Mouse (Mus musculus) right cerebral cortex, adult 18-20 months (tissue): ENCODE results near the gene Psmd3.
A peak's percentile ranks its signal among the peaks of the same experiment; 100 is the strongest.
"Not testable (repeated sequence)": the region's sequence is repeated elsewhere in the genome, so short reads cannot be mapped to it uniquely, and the experiment has no call there.

Experiments used
- DNase-seq: peaks from one replicate; pipeline ENCODE4 v3.0.0; 2022; ENCODE audit warnings: mixed read lengths

Psmd3 gene

GRCm38 (mm10) chr11:98693746-98694145 lies 11.4 kb downstream of the Psmd3 start:
- DNase-seq: no peak

- DNase-seq: no peak
These were observed 11.9 kb downstream of the Psmd3 start for GRCm38 (mm10) chr11:98694301-98694700.

- DNase-seq: no peak
These were observed 13.1 kb downstream of the Psmd3 start for GRCm38 (mm10) chr11:98695408-98695807.

GRCm38 (mm10) chr11:98696454-98697216 lies 14.3 kb downstream of the Psmd3 start:
- DNase-seq: no peak

GRCm38 (mm10) chr11:98697225-98697624 lies 14.9 kb downstream of the Psmd3 start:
- DNase-seq: no peak

GRCm38 (mm10) chr11:98698849-98699640 lies 16.7 kb downstream of the Psmd3 start:
- no peak for DNase-seq

GRCm38 (mm10) chr11:98699911-98700310 lies 17.6 kb downstream of the Psmd3 start:
- peak; percentile 71 for DNase-seq

GRCm38 (mm10) chr11:98701213-98701670 lies 18.9 kb downstream of the Psmd3 start, which contains the start of gene Csf3:
Csf3 (plus strand) TSS chr11:98701263.
- DNase-seq: no peak

- DNase-seq: no peak
These were observed 20.0 kb downstream of the Psmd3 start for GRCm38 (mm10) chr11:98702323-98702722.

- no peak for DNase-seq
These were observed 22.7 kb downstream of the Psmd3 start for GRCm38 (mm10) chr11:98705021-98705420.

- DNase-seq: no peak
These were observed 25.3 kb downstream of the Psmd3 start for GRCm38 (mm10) chr11:98707401-98708281.

GRCm38 (mm10) chr11:98708282-98708956 lies 26.1 kb downstream of the Psmd3 start:
- DNase-seq: no peak

GRCm38 (mm10) chr11:98709001-98709741 lies 26.8 kb downstream of the Psmd3 start:
- peak; percentile 72 for DNase-seq

- peak; percentile 77 for DNase-seq
These were observed 28.2 kb downstream of the Psmd3 start for GRCm38 (mm10) chr11:98710416-98711045.

- DNase-seq: no peak
These were observed 28.7 kb downstream of the Psmd3 start for GRCm38 (mm10) chr11:98711046-98711434.

GRCm38 (mm10) chr11:98712009-98712408 lies 29.7 kb downstream of the Psmd3 start:
- not testable (repeated sequence) for DNase-seq

GRCm38 (mm10) chr11:98713703-98714102 lies 31.3 kb downstream of the Psmd3 start:
- no peak for DNase-seq

GRCm38 (mm10) chr11:98715946-98716345 lies 33.6 kb downstream of the Psmd3 start:
- DNase-seq: no peak

- DNase-seq: peak; percentile 83
These were observed 35.5 kb downstream of the Psmd3 start for GRCm38 (mm10) chr11:98717904-98718303.

GRCm38 (mm10) chr11:98720756-98721155 lies 38.4 kb downstream of the Psmd3 start:
- DNase-seq: no peak
